Mouse (Mus musculus): Measurements from ENCODE around the gene Tenm4.

DNA sequence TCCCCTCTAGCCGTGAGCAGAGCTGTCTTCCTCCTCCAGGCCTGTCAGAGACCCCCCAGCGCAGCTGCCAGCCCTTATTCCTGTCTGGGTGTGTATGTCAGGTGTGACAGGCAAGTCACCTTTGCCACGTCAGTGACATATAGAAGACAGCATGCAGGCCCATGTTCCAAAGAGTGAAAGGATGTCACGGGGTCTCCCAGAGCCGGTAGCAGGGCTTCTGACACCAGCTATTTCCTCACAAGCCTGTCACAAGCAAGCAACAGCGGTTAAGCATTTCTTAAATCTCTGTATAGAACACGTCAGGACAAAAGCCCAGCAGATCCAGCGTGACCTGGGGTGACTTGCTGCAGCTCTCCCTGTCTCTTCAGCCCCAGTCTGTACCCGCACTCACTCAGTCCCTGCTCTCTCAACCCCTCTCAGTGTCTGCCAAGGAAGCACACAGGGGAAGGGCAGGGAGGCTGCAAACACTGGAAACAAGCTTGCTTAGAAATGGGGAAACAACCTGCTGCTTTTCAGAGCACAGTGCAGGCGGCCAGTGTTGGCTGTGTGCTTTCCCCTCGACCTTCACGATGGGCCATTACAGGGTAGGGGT, 276.9 kb downstream of the Tenm4 start:
- TF ChIP-seq CTCF (IDR thresholded peaks at IDR 0.05; ENCODE audit: low read depth): no peak
- no peak for TF ChIP-seq EP300 (IDR thresholded peaks at IDR 0.05; ENCODE audit: low read depth)

Measured in heart, postnatal 0 days (tissue).